Mouse (Mus musculus) ovary, postnatal 36 days (tissue): ENCODE data around the gene Slc22a17.

Experiments
- DNase-seq: peaks from one replicate; pipeline ENCODE4 v3.0.0; 2022; ENCODE audit warnings: low spot score, mixed read lengths

Slc22a17 gene

DNA sequence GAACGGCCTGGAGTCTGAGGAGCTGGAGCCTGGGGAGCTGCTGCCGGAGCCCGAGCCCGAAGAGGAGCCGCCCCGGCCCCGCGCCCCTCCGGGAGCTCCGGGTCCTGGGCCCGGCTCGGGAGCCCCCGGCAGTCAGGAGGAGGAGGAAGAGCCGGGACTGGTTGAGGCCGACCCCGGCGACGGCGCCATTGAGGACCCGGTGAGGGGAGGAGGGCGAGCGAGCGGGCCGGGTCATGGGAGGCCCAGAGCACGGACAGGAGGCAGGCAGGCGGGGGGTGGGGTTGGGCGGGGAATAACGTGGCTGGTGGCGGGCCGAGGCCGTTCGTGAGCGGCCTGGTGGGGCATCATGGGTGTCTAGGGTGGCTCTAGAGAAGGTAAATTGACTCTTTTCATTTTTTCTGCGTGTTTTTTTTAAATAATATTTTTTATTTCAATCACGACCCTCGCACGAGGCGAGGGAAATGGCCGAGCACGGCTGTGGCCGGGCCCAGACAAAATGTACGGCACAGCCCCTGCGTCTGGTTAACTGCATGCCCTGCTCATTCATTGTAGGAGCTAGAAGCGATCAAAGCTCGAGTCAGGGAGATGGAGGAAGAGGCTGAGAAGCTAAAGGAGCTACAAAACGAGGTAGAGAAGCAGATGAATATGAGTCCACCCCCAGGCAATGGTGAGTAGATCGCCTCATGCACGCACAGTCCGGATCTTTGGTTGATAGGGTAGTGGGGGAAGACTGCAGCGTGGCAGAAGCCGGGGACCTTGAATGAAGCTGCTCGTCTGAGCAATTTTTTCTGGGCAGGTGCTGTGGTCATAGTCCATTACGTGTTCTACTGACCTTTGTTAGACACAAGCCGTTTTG lies 18.4 kb downstream of the Slc22a17 start:
- DNase-seq = peak; percentile 74

DNA sequence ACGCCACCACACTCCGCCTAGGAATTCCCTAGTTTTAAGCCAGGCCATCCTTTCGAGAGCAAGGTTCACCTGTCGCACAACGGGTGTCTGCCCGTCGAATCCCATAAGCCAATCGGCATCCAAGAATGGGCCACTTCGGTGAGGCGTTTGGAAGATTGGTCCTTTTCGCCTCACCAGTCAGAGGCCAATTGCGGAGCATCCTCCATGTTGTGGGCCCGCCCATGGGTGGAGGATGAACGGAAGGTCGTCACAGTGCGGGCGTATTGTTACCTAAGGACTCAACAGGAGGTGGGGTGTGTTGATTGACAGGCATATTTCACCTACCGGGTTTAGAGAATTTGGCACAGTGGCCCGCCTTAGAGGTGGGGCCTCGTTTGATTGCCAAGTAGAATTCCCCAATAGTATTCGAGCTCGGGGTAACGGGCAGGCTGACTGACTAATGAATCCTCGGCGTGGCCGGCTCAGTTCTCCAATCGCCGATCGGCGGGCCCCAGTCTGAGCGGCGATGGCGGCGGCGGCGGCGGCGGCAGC lies 19.2 kb downstream of the Slc22a17 start:
- peak; percentile 96 for DNase-seq

DNA sequence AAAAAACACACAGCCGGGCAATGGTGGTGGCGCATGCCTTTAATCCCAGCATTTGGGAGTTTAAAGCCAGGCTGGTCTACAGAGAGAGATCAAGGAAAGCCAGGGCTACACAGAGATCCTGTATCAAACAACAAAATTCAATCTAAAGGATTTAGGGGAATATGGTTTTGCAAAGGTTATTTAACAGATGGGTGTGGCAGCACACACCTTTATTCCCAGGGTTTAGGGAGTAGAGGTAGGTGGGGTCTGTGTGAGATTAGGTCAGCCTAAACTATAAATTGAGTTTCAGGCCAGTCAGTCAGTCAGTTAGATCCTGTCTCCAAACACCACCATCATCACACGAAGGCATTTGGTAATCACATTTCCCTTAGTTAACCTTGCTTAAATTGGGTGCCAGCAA lies 20.7 kb downstream of the Slc22a17 start, which contains the start of gene Pabpn1:
Gene Pabpn1 (plus strand): TSS at position 301 of the 400 bp plus-strand sequence.
- no peak for DNase-seq

DNA sequence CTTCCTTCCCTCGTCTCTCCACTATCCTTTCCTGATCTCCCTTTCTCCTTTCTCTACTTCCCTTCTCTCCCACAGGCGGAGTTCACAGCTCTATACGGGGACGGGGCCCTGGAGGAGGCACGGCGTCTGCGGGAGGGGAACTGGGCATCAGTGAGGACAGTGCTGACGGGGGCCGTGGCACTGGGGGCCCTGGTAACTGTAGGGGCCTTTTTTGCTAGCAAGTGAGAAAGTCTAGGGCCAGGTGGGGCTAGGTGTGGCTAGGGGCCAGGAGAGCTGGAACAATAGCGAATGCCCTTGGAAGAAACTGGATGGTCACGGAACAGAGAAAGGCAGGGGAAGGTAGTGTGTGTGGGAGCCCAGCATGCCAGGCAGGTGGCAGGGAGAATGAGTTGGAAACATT lies 27.6 kb downstream of the Slc22a17 start:
- DNase-seq = peak; percentile 28

DNA sequence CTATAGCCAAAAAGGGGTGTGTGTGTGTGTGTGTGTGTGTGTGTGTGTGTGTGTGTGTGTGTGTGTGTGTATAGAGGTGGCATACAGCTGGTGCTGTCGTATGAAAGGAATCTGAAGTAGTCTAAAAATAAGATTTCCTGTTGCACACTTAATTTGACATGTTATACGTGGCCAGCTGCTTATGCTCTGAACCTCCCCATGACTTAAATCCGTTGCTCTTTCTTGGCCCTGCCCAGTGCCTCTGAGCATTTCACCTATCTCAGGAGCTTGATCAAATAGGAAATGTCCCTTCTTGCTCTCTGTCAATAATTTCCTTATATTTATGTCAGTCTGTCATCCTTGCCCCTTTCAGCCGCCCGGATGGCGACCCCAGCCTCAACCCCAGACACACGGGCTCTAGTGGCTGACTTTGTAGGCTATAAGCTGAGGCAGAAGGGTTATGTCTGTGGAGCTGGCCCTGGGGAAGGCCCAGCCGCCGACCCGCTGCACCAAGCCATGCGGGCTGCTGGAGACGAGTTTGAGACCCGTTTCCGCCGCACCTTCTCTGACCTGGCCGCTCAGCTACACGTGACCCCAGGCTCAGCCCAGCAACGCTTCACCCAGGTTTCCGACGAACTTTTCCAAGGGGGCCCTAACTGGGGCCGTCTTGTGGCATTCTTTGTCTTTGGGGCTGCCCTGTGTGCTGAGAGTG lies 28.8 kb downstream of the Slc22a17 start:
- DNase-seq = no peak

DNA sequence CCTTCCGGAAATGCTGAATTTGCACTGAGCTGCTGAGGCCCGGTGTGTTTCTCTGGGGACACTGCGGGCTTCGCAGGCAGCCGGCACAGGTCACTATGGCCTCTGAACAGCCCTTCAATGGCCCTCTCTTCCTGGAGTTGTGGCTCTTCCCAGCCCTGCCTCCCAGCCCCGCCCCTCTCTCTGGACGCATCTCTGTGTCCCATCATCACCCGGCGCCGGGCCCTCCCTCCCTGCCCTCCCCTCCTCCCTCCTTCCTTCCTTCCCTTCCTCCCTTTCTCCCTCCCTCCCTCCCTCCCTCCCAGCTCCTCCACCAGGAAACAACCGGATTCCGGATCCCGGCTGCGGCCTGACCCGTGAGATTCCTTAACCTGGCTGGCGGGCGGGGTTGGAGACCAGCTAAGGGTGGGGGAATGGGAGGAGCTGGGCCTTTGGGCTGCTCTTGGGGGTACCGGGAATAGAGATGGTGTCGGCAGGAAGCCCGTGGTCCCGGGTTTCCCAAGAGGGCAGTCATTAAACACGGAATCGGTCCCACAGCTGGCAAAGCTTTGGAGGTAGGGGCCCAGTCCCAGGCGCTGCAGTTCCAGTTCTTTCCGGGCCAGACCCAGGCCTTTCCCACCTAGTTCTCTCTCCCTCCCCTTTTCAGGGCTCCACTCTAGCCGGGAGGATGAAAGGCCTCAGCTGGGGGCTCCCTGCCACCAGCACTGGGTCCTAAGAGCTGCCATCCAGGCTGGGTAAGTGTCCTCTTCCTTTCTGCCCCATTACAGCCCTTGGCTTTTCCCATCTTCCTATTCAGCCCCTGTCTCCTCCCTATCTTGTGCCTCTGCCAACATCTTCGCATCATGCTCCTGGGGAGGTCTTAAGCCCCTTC lies 29.5 kb downstream of the Slc22a17 start, which contains the start of the genes Bcl2l2 and Gm20521:
Gene Bcl2l2 (plus strand): TSS at position 224 of the 868 bp plus-strand sequence.
Gene Gm20521 (plus strand): TSS at position 288 of the 868 bp plus-strand sequence.
- peak; percentile 85 for DNase-seq

DNA sequence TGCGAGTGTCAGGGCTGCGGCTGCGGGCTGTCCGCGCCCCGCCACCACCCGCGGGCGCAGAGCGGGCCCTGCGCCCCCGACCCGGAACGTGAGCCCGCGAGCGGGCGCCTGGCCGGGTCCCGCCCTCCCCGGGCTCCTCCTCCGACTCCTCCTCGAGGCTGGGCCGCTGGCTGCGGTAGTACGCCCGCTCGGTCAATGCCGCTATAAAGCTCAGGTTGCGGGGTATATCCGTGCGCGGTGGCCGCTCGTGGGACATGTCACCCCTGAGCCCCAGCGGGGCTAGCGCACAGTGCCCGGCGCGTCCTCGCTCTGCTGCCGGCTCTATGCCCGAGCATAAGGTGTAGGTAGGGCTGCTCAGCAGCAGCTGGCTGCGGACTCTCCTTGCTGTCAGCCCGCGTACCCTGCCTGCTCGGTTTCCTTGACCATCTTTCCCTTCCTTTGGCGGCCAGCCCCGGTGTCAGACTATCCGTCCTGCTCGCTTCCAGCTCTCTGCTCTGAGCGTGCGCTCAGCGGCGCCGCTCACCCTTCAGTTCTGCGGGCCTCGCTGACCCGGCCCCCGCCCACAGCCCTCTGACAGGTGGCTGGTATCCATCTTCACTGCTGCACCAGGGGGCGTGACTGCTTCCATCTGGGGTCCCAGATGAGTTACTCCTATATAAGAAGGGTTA lies 35.8 kb downstream of the Slc22a17 start, which contains the start of gene Ppp1r3e:
Gene Ppp1r3e (minus strand): TSS at position 503 of the 668 bp plus-strand sequence.
- DNase-seq = peak; percentile 76

DNA sequence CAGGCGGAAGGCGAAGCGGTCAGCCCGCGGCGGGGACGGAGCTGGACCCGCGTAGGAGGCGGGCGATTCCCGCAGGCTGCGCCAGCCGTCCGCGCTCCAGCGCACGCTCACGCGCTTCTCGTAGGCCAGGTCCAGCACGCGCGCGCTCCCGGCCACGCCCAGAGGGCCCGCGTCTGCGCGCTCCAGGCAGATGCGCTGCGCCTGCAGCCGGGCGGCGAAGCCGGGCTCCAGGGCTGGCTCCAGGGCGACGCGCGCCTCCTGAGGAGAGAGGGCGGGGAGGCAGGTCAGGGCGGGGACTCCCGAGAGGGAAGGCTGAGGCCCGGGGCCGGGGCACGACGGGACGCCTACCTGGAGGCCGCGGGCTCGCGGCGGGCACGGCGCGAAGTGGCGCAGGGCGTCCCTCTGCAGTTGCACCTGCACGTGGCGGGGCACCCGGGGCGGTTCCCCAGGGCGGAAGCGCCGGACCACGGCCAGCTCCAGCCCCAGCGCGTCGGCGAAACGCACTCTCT lies 36.3 kb downstream of the Slc22a17 start:
- peak; percentile 92 for DNase-seq

DNA sequence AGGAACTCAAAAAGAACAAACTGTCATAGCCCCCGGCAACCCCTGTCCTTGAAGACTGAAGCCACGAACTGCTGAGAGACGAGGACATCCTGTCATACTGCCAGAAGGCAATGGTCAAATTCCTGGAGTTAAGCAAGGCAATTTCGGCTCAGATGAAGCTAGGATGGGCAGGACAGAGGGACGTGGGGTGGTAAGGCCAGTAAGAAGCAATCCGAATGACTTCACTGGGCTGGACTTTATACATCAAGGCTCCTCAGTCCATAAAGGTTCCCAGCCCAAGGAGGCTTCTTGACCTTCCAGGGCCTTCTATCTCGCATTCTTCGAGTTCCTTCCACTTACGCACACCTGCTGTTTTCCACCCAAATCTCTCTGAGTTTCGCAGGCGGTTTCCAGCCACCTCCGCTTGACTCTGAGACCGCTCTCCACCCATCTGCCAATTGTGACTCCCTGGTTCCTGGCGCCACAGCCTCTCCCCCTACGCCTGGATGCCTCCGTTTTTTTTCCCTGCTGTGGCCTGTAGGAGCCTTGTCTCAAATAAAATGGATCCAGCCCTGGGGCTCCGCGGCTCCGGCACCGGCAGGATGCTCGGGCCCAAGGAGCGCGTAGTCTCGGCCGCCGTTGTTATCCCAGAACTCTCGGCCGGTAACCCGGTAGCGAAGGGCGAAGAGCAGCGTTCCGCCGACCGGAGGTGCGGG lies 36.9 kb downstream of the Slc22a17 start:
- no peak for DNase-seq

DNA sequence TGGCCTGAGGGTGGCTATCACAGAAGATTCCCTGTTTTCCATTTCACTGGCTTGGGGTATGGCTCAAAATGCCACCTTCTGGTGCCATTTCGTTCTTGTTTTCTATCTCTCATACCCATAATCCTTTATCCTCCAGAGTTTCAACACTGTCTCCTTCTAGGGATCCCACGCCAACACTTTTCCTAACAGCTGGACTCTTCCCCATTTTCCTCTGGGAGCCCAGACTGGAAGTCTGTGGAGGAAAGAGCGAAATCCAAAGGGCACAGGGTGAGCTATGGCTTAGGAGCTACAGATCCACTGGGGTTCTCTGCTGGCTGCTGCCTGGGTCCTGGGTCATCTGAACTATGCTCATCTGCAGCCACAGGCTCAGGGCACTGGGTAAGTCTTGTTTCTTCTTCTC lies 38.8 kb downstream of the Slc22a17 start:
- no peak for DNase-seq

DNA sequence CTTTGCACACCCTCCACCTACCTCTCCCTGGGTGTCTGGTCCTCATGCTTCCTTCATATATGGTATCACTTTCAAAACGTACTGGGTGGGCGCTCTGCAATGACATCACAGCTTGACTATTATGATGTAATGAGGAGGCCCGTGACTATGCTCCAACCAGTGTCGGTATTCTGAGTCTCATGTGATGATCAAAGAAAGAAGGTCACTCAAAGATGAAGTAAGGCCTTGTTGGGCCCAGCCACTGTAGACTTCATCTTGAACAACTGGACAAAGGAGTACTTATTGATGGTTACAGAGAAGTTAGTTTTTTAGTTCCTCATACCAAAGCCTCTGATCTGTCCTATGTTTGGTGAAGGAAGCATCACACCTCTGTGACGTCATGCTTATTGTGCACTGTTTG lies 42.1 kb downstream of the Slc22a17 start, which contains the start of gene Homez:
Gene Homez (minus strand): TSS at position 101 of the 400 bp plus-strand sequence.
- no peak for DNase-seq

DNA sequence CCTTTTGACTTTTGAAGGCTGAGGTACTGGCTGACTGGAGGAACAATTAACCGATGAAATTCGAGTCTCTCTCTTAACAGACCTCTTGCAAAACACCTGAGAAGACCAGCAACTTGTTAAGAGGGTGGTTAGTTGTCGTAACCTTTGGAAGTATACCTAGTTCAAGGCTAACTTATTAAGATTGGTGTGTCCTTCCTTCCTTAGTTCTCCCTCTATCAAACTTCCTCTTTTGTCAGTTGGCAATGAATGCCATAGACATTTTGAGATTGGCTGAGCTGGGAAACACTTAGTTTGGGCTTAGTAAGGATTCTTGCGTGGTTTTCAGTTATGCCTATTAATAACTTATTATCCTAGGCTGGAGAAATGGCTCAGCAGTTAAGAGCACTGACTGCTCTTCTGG lies 44.9 kb downstream of the Slc22a17 start:
- no peak for DNase-seq

DNA sequence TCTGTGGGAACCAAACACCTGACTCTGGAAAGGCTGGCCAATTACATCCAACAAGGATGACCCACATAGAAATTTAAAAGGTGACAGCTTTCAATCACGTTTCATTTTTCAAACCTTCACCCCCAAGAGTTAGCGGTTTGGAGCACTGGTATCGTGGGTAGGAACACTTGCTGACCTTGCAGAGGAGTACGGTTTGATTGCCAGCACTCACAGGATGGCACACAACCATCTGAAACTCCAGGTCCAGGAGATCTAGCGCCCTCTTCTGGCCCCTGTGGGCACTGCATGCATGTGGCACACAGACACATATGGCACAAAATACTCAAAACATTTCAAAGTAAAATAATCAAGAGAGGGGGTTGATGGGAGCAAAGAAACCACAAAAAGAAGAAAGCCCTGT lies 46.0 kb downstream of the Slc22a17 start:
- DNase-seq = no peak

DNA sequence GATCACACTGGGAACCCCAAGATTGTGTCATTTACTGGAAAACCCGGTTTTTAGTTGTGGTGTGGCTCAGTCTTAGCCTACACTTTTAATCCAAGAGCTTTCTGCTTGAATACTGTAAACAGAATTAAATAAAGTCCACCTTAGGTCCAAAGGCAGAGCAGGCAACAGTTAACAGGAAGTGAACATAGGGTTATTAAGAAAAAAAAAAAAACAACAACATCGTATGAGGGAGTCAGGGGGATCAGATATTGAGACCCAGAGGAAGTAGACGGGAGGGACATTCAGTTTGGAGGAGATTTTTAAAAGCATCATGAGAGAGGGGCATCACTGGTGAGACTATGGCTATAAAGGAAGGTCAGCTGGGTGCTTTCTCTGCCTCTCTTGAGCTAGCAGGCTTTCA lies 46.7 kb downstream of the Slc22a17 start:
- DNase-seq = no peak

DNA sequence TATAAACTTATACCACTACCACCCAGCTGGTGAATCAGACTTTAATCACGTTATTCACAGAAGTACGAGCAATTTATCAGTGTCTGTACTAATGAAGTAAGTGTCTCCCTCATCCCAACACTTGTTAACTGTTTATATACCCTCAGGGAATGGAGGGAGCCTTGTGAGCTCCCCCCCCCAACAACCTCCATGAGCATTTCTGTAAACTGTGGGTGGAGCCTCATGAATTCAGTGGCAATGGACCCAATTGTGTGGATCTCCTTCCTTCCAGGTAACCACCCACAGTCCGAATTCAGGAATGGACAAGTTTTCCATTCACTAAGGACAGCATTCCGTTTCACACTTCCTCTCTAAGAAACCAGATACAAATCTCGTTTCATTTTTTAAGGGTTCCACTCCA lies 47.3 kb downstream of the Slc22a17 start:
- no peak for DNase-seq

DNA sequence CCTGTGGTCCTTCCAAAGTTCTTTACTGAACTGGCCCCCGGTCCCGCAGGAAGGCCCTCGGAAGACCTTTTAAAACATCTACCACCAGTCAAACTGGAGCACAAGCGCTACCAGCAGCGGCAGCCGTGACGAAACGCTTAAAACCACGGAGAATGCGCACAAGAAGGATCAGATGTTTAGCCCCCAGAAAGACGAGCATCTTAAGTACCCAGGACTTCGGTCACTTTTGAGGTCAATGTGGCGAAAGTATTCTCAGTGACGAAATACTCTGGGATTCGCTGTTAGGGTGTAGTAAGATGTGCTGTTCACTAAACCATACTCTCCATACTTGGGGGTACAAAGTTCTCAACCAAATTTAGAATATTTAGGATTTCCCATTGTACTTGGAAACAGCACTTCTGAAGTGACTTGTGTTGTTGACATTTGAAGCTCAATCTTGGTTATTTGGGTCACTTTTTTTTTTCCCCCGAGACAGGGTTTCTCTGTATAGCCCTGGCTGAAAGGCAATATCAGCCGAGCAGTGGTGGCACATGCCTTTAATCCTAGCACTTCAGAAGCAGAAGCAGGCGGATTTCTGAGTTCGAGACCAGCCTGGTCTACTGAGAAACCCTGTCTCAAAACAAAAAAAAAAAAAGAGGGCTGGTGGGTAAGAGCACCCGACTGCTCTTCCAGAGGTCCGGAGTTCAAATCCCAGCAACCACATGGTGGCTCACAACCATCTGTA lies 48.5 kb downstream of the Slc22a17 start:
- no peak for DNase-seq

DNA sequence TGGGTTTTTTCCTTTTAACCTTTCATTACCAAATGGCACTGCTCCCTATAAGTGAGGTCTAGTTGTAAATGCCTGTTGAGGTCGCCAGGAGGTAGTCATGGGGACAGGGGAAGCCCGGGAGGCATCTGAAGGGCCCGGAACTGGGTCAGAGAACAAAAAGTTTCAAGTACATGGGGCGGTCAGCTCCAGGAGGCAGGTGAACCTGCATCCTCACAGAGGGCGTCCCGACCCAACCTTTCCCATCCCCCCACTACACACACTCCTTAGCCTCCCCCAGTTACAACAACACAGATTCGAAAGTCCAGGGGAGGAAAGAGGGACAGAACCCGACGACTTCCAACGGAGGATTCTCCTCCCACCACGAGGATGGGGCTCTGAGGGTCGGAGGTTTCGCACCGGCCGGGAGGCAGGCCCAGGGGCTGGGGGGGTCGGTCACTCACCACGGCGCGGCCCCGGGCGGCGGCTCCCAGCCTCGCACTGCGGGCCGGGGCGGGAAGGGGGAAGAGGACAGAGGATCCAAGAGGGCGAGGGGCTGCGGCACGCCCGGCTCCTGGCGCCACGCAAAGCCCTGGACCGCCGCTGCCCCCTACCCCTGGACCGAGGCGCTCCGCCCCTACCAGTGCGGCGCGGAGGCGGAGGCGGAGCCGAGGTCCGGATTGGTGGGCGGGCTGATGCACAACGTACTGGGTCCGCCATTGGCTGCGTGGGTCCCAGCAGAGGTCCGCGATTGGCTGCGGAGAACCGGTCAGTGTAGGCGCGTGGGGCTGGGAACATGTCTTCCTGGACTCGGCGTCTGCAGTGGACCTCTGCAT lies 49.2 kb downstream of the Slc22a17 start:
- DNase-seq = peak; percentile 92

DNA sequence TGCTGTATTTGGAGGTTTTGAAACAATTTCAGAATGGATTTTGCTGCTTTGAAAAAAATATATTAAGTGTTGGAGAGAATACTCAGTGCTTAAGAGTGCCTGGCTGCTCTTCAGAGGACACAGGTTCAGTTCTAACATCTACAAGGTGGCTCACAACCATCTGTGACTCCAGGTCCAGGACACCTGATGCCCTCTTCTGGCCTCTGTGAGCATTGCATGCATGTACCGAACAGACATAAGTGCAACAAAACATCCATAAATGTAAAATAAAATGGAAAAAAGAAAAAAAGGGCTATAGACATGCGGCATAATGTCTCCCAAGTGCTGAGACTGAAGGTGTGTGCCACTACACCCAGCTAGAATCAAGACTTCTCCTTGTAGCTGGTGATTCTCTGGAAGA lies 52.4 kb downstream of the Slc22a17 start:
- DNase-seq = peak; percentile 39

DNA sequence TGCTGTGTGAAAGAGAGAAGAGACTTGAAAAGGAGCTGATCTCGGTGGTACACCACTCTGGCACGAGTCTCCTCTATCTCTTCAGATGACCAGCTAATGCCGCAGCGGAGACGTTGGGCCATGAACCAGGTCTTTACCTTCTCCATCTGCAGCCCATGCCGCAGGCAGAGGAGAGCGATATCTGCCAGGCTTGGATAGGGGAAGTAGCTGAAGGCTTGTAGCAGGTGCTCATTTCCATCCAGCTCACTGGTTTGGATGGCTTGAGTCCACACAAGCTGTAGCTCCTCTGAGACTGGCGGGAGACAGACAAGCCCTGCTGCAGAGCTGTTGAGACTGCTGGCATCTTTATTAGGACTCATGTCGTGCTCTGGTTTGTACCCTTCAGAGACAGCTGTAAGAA lies 55.0 kb downstream of the Slc22a17 start:
- DNase-seq = no peak
